Mouse (Mus musculus): ENCODE data around the gene Teddm1b. TPM values are rescaled to one million over a fixed set of nuclear protein-coding genes. Genes with fewer than 3 reads are reported as not detected.

Gene Teddm1b
- polyA plus RNA-seq (2015; fragmentation: Illumina TruSeq; extraction: RNeasy Lipid Tissue Mini Kit (QIAGEN cat#74804); ENCODE audit: insufficient read depth, low read depth, low replicate concordance): not detected

DNA sequence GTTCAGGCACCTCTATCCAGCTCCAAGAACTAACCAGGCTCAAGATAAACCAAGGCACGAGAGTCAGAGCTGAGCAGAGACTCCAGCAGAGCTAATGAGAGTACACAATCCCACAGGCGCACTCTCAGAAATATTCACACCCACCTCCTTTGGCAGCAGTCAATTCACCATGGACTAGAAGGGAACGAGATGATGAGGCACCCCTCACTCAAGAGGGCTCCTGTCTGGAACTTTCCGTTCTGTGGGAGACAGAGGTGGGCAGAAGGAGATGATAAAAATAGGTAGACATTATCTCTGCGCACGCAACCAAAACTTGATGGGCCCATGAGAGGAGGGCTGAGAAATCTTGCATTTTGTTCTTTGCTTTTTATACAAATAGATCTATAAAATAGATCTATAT is at the start of gene Teddm1b:
Teddm1b (plus strand) TSS at position 301 of the 400 bp plus-strand sequence.

GRCm38 (mm10) chr1:153844042-153844441 is 30.1 kb upstream of the Teddm1b start, which contains the start of gene Rgsl1:
Gene Rgsl1, minus strand, starts transcription at chr1:153844142.

DNA sequence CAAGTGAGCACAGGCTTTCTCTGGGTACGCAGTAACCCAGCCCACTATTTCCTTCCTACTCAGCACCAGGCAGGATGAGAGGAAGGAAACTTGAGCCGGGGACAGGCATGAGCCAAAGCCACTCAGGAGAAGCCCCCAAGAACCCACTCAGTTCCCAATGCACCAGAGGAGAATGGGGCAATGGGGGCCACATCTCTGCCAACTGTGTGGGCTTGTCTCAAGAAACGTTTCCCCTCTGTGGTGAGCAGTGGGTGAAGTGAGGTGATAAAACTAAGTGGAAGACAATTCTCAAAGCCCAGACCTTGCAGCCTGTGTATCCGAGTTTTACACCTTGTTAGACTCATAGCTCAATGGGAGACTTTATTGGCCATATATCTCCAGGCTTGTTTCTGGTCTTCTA is 17.3 kb downstream of the Teddm1b start, which contains the start of gene Teddm1a:
Teddm1a (plus strand) TSS at position 301 of the 400 bp plus-strand sequence.

DNA sequence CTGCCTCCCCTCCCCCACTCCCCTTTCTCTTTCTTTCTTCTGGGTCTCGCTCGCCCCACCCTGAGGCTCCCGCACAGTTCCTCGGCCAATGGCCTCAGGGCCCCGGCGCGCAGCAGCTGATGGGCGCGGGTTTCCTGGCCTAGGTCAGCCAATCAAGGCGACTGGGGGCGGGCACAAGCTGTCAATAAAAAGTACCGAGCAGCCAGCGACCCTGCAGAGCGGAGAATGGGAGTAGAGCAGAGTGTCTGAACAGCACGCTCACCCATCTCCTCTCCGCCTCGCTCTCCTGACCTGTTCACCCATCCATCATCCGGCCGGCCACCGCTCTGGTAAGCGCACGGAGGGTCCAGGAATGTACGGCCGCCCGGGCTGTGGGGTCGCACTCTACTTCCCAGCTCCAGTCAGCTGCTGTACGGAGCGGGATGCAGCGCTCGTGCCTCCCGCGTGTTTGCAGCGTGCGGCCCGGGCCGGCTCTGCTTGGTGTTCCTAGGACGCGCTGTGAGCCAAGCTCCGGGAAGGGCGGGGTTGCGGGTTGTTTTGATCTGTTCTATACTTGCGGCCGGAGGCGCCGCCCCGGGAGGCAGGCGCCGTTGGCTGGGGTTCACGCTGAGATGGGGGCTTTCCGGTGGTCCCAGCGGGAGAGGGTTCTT is 25.7 kb downstream of the Teddm1b start, which contains the start of the genes Glul and Teddm2:
Glul (plus strand) TSS at position 214 of the 650 bp plus-strand sequence.
Teddm2 (minus strand) TSS at position 498 of the 650 bp plus-strand sequence.

Other genes with a start within 250 kb of the Teddm1b start
- gene Rgs8, start 221.3 kb upstream of the Teddm1b start, polyA plus RNA-seq (2015; fragmentation: Illumina TruSeq; extraction: RNeasy Lipid Tissue Mini Kit (QIAGEN cat#74804); ENCODE audit: insufficient read depth, low read depth, low replicate concordance): not detected
- 1.6 TPM for gene Rgs16, start 134.0 kb upstream of the Teddm1b start, polyA plus RNA-seq (2015; fragmentation: Illumina TruSeq; extraction: RNeasy Lipid Tissue Mini Kit (QIAGEN cat#74804); ENCODE audit: insufficient read depth, low read depth, low replicate concordance)
- gene Rnasel, start 124.9 kb upstream of the Teddm1b start, polyA plus RNA-seq (2015; fragmentation: Illumina TruSeq; extraction: RNeasy Lipid Tissue Mini Kit (QIAGEN cat#74804); ENCODE audit: insufficient read depth, low read depth, low replicate concordance): 3.5 TPM
- not detected for gene Rgsl1, start 30.2 kb upstream of the Teddm1b start, polyA plus RNA-seq (2015; fragmentation: Illumina TruSeq; extraction: RNeasy Lipid Tissue Mini Kit (QIAGEN cat#74804); ENCODE audit: insufficient read depth, low read depth, low replicate concordance)
- not detected for gene Teddm1a, start 17.4 kb downstream of the Teddm1b start, polyA plus RNA-seq (2015; fragmentation: Illumina TruSeq; extraction: RNeasy Lipid Tissue Mini Kit (QIAGEN cat#74804); ENCODE audit: insufficient read depth, low read depth, low replicate concordance)
- gene Glul, start 25.6 kb downstream of the Teddm1b start, polyA plus RNA-seq (2015; fragmentation: Illumina TruSeq; extraction: RNeasy Lipid Tissue Mini Kit (QIAGEN cat#74804); ENCODE audit: insufficient read depth, low read depth, low replicate concordance): 39.7 TPM
- gene Teddm2, start 25.9 kb downstream of the Teddm1b start, polyA plus RNA-seq (2015; fragmentation: Illumina TruSeq; extraction: RNeasy Lipid Tissue Mini Kit (QIAGEN cat#74804); ENCODE audit: insufficient read depth, low read depth, low replicate concordance): 0.26 TPM